Mouse (Mus musculus) embryonic facial prominence, embryonic 15.5 days (tissue): ENCODE results near the gene Slc41a2. TPM values are rescaled to one million over a fixed set of nuclear protein-coding genes. Genes with fewer than 3 reads are reported as not detected.

ENCODE experiments used
- ATAC-seq: fragments of 200-750 bp; cut with Nextera tagmentation; 2 replicates; pipeline ENCODE4 v1.8.0; 2017; ENCODE audit warnings: low read depth, moderate TSS enrichment; ENCODE audit not compliant: insufficient number of reproducible peaks, low FRiP score, low TSS enrichment
- H3K27ac ChIP-seq: fragments of 300-500 bp; sonication (generic); replicated peaks from 2 replicates; pipeline ENCODE4 v1.5.1; 2015; ENCODE audit warnings: mild to moderate bottlenecking, inconsistent platforms
- H3K27me3 ChIP-seq: fragments of 300-500 bp; sonication (generic); 2 replicates; pipeline ENCODE4 v1.6.1; 2015; ENCODE audit warnings: inconsistent platforms
- H3K36me3 ChIP-seq: fragments of 300-500 bp; sonication (generic); 2 replicates; pipeline ENCODE4 v1.6.1; 2015; ENCODE audit warnings: mild to moderate bottlenecking, inconsistent platforms
- H3K4me1 ChIP-seq: fragments of 300-500 bp; sonication (generic); 2 replicates; pipeline ENCODE4 v1.6.1; 2015; ENCODE audit warnings: inconsistent platforms
- H3K4me2 ChIP-seq: fragments of 300-500 bp; sonication (generic); replicated peaks from 2 replicates; pipeline ENCODE4 v1.6.1; 2015; ENCODE audit warnings: mild to moderate bottlenecking, inconsistent platforms
- H3K4me3 ChIP-seq: fragments of 300-500 bp; sonication (generic); replicated peaks from 2 replicates; pipeline ENCODE4 v1.5.1; 2015; ENCODE audit warnings: mild to moderate bottlenecking, inconsistent platforms
- H3K9ac ChIP-seq: fragments of 300-500 bp; sonication (generic); 2 replicates; pipeline ENCODE4 v1.6.1; 2015; ENCODE audit warnings: inconsistent platforms
- H3K9me3 ChIP-seq: fragments of 300-500 bp; sonication (generic); replicated peaks from 2 replicates; pipeline ENCODE4 v1.6.1; 2016; ENCODE audit warnings: inconsistent platforms
- WGBS: fragments of 180-500 bp; shearing (Covaris S2); methylation state at CpG from one replicate; pipeline ENCODE4 v1.1.7; 2015; 5-methylcytosine and 5-hydroxymethylcytosine counted together
- polyA plus RNA-seq: library from polyadenylated mRNA; unstranded; fragments of >200 nt; fragmentation: Nextera tagmentation; extraction: Ambion mirVana; gene quantifications from 2 replicates; pipeline ENCODE4 v1.2.1, GENCODE M21; 2015

The Slc41a2 gene
- polyA plus RNA-seq, 1 experiment from 2014 or later = 2.3 TPM

DNA sequence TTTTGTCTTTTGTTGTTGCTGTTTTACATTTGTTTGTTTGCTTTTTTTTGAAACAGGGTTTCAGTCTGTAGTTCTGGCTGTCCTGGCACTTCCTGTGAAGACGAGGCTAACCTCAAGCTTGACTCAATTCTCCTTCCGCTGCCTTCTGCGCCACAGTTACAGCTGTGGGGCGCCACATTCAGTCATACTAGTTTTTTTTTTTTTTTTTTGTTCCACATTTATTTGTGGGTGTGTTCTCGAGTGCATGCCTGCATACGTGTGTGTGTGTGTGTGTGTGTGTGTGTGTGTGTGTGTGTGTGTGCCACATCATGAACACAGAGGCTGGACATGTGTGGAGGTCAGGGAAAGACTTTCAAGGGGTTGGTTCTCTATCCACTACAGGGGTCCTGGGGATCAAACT is 7.3 kb downstream of the Slc41a2 start:
- H3K4me3 ChIP-seq = no peak overlapping the region
- H3K27ac ChIP-seq = no peak overlapping the region
- peaks cover 5% of the 10 kb centered on the region for H3K4me1 ChIP-seq
- H3K9ac ChIP-seq = no peak overlapping the region
- peaks cover 14% of the 10 kb centered on the region for H3K27me3 ChIP-seq
- no peaks in the 10 kb centered on the region for H3K36me3 ChIP-seq
- no peak for ATAC-seq
- WGBS = 62% methylated on average over 6 of the region's 6 CpGs
- H3K4me2 ChIP-seq = no peak overlapping the region
- H3K9me3 ChIP-seq = no peaks in the 10 kb centered on the region

DNA sequence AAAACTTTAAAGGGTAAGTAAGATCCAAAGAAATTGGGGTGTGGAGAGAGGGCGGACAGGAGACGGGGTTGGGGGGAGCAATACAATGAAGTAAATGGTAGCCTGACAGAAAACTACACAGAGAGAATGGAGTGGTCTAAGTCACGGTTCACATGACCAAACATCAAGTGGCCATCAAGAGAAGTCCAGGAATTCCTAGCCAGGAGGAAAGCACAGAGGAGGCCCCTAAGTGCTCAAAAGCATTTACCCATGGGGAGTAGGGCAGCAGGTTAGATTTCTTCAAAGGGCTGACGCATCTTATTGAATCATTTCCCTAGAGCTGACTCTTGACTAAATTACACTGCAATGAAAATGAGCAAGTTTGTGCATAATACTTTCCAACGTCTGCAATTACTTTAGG is 8.9 kb downstream of the Slc41a2 start:
- no peak overlapping the region for H3K9ac ChIP-seq
- H3K36me3 ChIP-seq = no peaks in the 10 kb centered on the region
- WGBS = 53% methylated on average over 5 of the region's 5 CpGs
- H3K4me3 ChIP-seq = no peak overlapping the region
- H3K27me3 ChIP-seq = 0 out of 2 replicates have a peak, but pooled peaks cover 2% of the 10 kb centered on the region
- no peak for ATAC-seq
- no peak overlapping the region for H3K4me2 ChIP-seq
- no peaks in the 10 kb centered on the region for H3K9me3 ChIP-seq
- 0 out of 2 replicates have a peak overlapping the region, but pooled peaks have one; percentile 24 for H3K27ac ChIP-seq
- H3K4me1 ChIP-seq = peaks cover 5% of the 10 kb centered on the region

DNA sequence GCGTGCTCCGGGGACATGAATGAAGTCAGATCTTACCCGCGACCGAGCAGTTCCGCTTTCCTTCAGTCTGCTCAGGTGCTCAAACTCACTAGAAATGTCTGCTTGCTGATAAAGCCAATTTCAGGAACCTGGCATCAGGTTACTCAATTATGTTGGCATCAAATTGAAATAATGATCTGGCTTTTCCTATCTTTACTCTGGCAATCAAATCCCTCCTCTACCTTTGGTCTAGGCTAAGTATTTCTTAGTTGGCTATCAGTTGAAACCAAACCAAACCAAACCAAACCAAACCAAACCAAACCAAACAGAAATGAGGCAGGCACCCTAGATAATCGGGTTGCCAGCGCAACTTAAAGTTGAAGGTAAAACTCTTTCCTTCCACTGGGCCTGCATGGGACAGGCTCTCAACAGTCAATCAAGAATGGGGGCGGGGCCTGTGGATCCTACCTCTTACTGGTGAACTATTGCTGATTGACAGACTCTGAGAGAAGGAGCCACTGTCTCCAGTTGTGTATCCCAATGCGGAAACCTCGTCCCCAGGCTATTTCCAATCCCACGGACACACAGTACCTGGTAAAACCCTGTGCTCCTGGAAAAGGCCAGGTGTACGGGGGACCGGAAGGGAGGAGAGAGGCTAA is 10.9 kb downstream of the Slc41a2 start:
- H3K27me3 ChIP-seq = no peaks in the 10 kb centered on the region
- WGBS = 89% methylated on average over 14 of the region's 14 CpGs
- H3K4me1 ChIP-seq = peaks cover 5% of the 10 kb centered on the region
- H3K4me2 ChIP-seq = no peak overlapping the region
- H3K9ac ChIP-seq = no peak overlapping the region
- H3K9me3 ChIP-seq = no peaks in the 10 kb centered on the region
- H3K36me3 ChIP-seq = no peaks in the 10 kb centered on the region
- ATAC-seq = no peak
- H3K27ac ChIP-seq = no peak overlapping the region
- H3K4me3 ChIP-seq = no peak overlapping the region

DNA sequence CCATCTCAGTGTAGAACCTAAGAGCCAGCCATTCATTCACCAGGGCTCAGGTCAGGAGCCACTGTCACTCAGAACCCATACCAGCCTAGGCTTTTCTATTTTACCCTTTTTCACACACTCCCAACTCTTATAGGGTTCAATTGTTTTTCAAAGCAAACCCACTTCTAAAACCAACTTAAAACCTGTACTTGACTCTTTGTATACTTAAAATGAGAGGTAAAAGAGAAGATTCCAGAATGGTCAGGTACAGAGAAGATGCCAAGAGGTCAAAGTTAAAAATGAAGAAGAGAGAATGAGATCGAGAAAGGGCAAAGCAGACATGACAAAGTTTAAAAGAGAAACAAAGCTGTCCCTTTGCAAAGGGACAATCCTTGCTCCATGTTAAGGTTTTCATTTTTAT is 11.8 kb downstream of the Slc41a2 start:
- ATAC-seq = no peak
- H3K9me3 ChIP-seq = no peaks in the 10 kb centered on the region
- H3K27ac ChIP-seq = no peak overlapping the region
- peaks cover 5% of the 10 kb centered on the region for H3K4me1 ChIP-seq
- H3K36me3 ChIP-seq = no peaks in the 10 kb centered on the region
- H3K9ac ChIP-seq = no peak overlapping the region
- no peaks in the 10 kb centered on the region for H3K27me3 ChIP-seq
- 96% methylated on average over 1 of the region's 1 CpGs for WGBS
- H3K4me3 ChIP-seq = no peak overlapping the region
- H3K4me2 ChIP-seq = no peak overlapping the region

DNA sequence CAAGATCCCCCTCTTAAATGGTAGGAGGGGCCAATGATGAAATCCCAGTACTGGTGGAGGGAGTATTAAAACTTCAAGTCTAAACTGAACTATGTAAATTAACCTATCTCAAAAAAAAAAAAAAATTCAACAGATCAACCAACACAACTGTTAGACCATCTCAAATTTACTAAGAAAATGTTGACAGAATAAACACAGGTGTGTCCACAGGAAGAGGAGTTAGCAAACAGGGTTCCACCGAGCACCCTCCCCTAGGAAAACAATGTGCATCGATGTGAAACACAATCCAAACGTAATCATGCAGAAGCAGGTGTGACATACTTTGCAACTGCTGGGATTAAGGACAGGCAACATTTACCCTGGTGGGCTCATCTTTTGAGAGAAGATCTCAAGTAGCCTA is 12.8 kb downstream of the Slc41a2 start:
- H3K36me3 ChIP-seq = no peaks in the 10 kb centered on the region
- no peak overlapping the region for H3K4me2 ChIP-seq
- H3K4me1 ChIP-seq = peaks cover 5% of the 10 kb centered on the region
- 70% methylated on average over 3 of the region's 3 CpGs for WGBS
- H3K9ac ChIP-seq = no peak overlapping the region
- no peak overlapping the region for H3K4me3 ChIP-seq
- no peaks in the 10 kb centered on the region for H3K27me3 ChIP-seq
- H3K27ac ChIP-seq = no peak overlapping the region
- no peak for ATAC-seq
- no peaks in the 10 kb centered on the region for H3K9me3 ChIP-seq

DNA sequence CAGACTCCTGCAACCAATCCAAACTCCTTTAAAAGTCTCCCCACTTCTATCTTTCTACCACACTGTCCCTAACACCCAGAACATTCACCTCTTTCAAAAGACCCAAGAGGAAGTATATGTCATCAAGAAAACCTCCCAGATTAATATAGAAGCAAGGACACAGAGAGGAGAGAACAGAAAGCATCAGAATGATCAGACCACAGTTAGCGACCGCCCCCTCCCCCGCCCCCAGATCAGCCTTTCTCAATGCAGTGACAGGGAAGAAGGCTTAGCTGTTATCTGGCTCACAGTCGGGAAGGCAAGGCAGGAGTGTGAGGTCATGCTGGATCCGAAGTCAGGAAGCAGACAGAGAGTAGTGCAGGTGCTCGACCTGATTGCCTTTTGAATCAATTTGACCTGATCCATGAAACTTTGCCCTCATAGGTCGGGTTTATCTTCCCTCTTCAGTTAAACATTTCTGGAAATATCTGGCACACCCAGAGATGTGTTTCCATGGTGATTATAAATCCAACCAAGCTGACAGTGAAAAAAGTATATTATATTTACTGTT is 15.1 kb downstream of the Slc41a2 start:
- ATAC-seq = no peak
- Histone ChIP-seq H3K4me1 (no peaks in the 10 kb centered on the region), H3K9me3 (no peaks in the 10 kb centered on the region), H3K4me2 (no peak overlapping the region), H3K36me3 (no peaks in the 10 kb centered on the region), H3K9ac (no peak overlapping the region), H3K4me3 (no peak overlapping the region), H3K27me3 (no peaks in the 10 kb centered on the region), H3K27ac (no peak overlapping the region)
- WGBS = 49% methylated on average over 7 of the region's 7 CpGs

DNA sequence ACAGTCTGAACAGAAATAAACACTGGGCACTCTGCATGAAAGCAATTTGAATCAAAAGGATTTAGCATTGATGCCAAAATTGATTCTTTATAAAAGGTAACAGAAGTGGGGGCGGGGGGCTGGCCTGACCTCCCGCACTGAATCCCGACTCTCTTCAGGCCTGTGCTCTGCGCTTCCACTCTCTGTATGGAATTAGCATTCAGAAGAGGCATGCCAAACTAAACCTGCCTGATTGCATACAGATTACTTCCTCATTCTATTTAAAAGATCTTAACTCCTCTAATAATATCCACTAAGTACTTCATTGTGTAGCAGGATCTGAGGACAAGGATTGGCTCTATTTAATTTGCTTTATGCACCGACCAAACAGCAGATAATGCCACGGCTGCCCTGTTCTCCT is 16.2 kb downstream of the Slc41a2 start:
- no peak overlapping the region for H3K9ac ChIP-seq
- H3K27ac ChIP-seq = no peak overlapping the region
- H3K4me1 ChIP-seq = no peaks in the 10 kb centered on the region
- H3K36me3 ChIP-seq = no peaks in the 10 kb centered on the region
- ATAC-seq = no peak
- no peak overlapping the region for H3K4me3 ChIP-seq
- H3K4me2 ChIP-seq = no peak overlapping the region
- no peaks in the 10 kb centered on the region for H3K9me3 ChIP-seq
- WGBS = 50% methylated on average over 6 of the region's 6 CpGs
- H3K27me3 ChIP-seq = no peaks in the 10 kb centered on the region

DNA sequence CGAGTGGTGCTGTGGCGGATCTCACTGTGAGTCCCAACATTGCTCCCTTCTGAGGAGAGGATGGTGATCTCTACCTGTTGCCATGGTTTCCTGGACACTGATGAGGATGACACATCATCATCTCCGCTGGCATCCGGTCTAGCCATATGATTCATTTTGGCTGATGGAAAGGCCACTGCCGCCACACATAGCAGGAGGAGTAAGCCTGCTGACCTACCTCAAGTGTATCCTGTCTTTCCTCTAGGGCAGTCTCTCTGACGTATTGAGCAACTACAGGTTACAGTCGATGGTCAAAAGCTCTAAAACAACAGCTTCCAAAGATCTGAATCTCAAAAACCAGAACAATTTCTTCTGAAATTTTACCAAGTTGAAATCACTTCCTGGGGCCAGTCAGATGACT is 16.8 kb downstream of the Slc41a2 start:
- ATAC-seq = no peak
- Histone ChIP-seq H3K4me1 (no peaks in the 10 kb centered on the region), H3K4me3 (no peak overlapping the region), H3K27ac (no peak overlapping the region), H3K36me3 (no peaks in the 10 kb centered on the region), H3K4me2 (no peak overlapping the region), H3K9ac (no peak overlapping the region), H3K27me3 (no peaks in the 10 kb centered on the region), H3K9me3 (no peaks in the 10 kb centered on the region)
- WGBS = 87% methylated on average over 7 of the region's 7 CpGs

DNA sequence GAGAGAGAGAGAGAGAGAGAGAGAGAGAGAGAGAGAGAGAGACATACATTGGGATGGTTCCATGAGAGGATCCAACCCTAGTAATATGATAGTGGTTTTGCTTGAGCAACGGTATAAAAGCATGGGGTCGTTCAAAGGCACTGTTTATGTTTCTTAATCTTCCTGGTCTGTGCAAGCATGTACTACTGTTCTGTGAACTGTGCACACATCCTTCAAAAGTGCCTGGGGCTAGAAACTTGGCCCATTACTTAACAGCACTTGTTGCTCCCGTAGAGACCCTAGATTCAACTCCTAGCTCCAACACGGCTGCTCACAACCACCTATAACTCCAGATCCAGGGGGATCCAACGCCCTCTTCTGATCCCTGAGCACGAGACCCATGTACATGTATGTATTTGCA is 17.3 kb downstream of the Slc41a2 start:
- no peak for ATAC-seq
- Histone ChIP-seq H3K9me3 (no peaks in the 10 kb centered on the region), H3K36me3 (no peaks in the 10 kb centered on the region), H3K27me3 (no peaks in the 10 kb centered on the region), H3K4me2 (no peak overlapping the region), H3K4me3 (no peak overlapping the region), H3K4me1 (no peaks in the 10 kb centered on the region), H3K9ac (no peak overlapping the region), H3K27ac (no peak overlapping the region)
- 62% methylated on average over 6 of the region's 6 CpGs for WGBS

DNA sequence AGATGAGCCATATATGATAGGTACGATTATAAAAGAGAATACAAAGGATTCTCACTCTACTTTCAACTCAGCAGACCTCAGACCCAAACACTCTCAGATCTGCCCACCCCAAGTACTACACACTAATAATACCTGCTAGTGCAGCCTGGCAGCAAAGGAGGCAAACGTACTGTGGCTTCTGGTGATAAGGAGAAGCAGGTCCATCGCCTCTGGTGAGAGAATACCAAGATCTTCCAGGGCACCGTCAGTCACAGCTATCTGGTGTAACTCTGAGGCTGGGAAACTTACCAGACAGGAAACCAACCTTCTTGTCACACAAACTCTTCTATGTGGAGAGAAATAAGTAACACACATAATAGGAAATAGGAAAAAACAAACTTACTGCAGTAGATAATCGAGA is 24.6 kb downstream of the Slc41a2 start:
- no peak overlapping the region for H3K4me3 ChIP-seq
- H3K36me3 ChIP-seq = no peaks in the 10 kb centered on the region
- ATAC-seq = no peak
- no peaks in the 10 kb centered on the region for H3K4me1 ChIP-seq
- no peak overlapping the region for H3K9ac ChIP-seq
- 86% methylated on average over 5 of the region's 5 CpGs for WGBS
- no peak overlapping the region for H3K27ac ChIP-seq
- no peaks in the 10 kb centered on the region for H3K27me3 ChIP-seq
- H3K9me3 ChIP-seq = no peaks in the 10 kb centered on the region
- no peak overlapping the region for H3K4me2 ChIP-seq

DNA sequence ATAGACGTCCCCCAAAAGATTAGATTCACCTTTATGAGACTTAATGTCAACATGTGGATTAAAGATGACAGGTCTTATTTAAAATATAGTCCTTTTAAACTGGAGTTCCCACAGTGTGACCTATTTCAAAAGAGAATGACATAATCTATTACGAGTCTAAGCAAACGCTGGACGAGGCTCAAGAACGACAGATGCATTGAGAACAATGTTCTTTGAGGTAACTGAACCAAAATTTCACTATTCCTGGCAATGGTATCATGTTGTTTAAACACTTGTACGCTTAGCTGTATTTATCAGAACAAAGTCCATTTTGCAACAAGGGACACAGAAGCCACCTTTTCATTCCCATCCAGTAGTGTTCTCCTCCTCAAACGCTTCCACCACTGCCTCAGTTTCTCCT is 27.3 kb downstream of the Slc41a2 start:
- Histone ChIP-seq H3K9me3 (no peaks in the 10 kb centered on the region), H3K4me3 (no peak overlapping the region), H3K27me3 (no peaks in the 10 kb centered on the region), H3K4me1 (no peaks in the 10 kb centered on the region; the same call in 1 of the 2 replicates), H3K9ac (no peak overlapping the region), H3K27ac (no peak overlapping the region), H3K4me2 (no peak overlapping the region), H3K36me3 (no peaks in the 10 kb centered on the region)
- no peak for ATAC-seq
- WGBS = 74% methylated on average over 7 of the region's 7 CpGs

DNA sequence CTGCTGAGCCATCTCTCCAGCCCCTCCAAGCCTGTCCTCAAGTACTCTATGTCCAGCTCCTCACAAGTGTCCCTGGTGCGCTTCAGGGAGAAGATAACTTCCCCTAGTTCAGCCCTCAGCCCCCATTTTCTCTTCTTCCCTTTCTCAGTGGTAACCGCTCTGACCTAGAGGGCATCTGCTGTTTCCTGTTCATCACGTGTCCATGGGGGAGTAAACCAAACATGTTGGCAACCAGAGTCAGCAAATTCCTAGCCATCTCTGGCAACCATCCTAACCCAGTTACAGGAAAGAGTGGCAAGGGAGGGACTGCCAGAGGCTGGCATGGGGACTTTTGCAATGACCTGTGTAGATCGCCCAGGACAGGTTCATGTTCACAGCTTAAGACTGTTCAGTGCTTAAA is 36.0 kb downstream of the Slc41a2 start:
- no peaks in the 10 kb centered on the region for H3K36me3 ChIP-seq
- H3K4me1 ChIP-seq = no peaks in the 10 kb centered on the region; the same call in 1 of the 2 replicates
- ATAC-seq = no peak
- H3K27ac ChIP-seq = no peak overlapping the region
- H3K4me2 ChIP-seq = no peak overlapping the region
- no peak overlapping the region for H3K9ac ChIP-seq
- no peak overlapping the region for H3K4me3 ChIP-seq
- H3K9me3 ChIP-seq = no peaks in the 10 kb centered on the region
- WGBS = 62% methylated on average over 4 of the region's 4 CpGs
- H3K27me3 ChIP-seq = no peaks in the 10 kb centered on the region
